Mouse (Mus musculus) CH12.LX (cell line): ENCODE data around the gene Zfhx3. TPM values are rescaled to one million over a fixed set of nuclear protein-coding genes. Genes with fewer than 3 reads are reported as not detected.

Source experiments
- DNase-seq: peaks from one replicate; pipeline ENCODE4 v3.0.0-alpha.2; 2013; ENCODE audit errors: extremely low read depth
- H3K27ac ChIP-seq: 2 replicates; pipeline ENCODE4 v1.5.1; 2012; ENCODE audit warnings: low read depth, mild to moderate bottlenecking, control low read depth, moderate library complexity; ENCODE audit not compliant: insufficient read depth
- H3K27me3 ChIP-seq: replicated peaks from 2 replicates; pipeline ENCODE3; 2012; ENCODE audit warnings: inconsistent platforms
- H3K36me3 ChIP-seq, 2 experiments: replicated peaks in 1 of 2; 2 replicates each; pipeline versions ENCODE3 to v1.6.1; 2012; ENCODE audit warnings: inconsistent platforms in 1 of 2, low read length in 1 of 2, mild to moderate bottlenecking in 1 of 2, mixed read lengths in 1 of 2, moderate library complexity in 1 of 2; ENCODE audit not compliant: control insufficient read depth in 1 of 2, insufficient read depth in 1 of 2
- H3K4me1 ChIP-seq, 2 experiments: 2 replicates each; pipeline ENCODE4 v1.6.1; 2012; ENCODE audit warnings: inconsistent platforms in 1 of 2, moderate library complexity in 1 of 2; ENCODE audit not compliant: insufficient read depth in 2 of 2, control insufficient read depth in 1 of 2
- H3K4me2 ChIP-seq: 2 replicates; pipeline ENCODE4 v1.6.1; 2012; ENCODE audit warnings: low read depth, mild to moderate bottlenecking, control low read depth; ENCODE audit not compliant: poor library complexity, insufficient read depth, severe bottlenecking
- H3K4me3 ChIP-seq, 3 experiments: fragments of 150-350 bp in 1 of 3; sonication (generic) in 1 of 3; replicated peaks in 1 of 3; 2 replicates each; pipeline versions ENCODE3 to v1.5.1; 2011 to 2012; ENCODE audit warnings: low read depth in 2 of 3, low read length in 2 of 3, mild to moderate bottlenecking in 2 of 3, moderate library complexity in 2 of 3, control low read depth in 1 of 3, improper control_type of control experiment in 1 of 3, inconsistent platforms in 1 of 3, mixed read lengths in 1 of 3; ENCODE audit not compliant: poor library complexity in 1 of 3
- H3K79me2 ChIP-seq: replicated peaks from 2 replicates; pipeline ENCODE4 v1.6.1; 2012; ENCODE audit warnings: mild to moderate bottlenecking, moderate library complexity; ENCODE audit not compliant: control insufficient read depth, poor library complexity, insufficient read depth, severe bottlenecking; ENCODE audit errors: extremely low read depth
- H3K9ac ChIP-seq: 2 replicates; pipeline ENCODE4 v1.6.1; 2012; ENCODE audit warnings: low read depth, mild to moderate bottlenecking, control low read depth, moderate library complexity; ENCODE audit not compliant: insufficient read depth
- H3K9me3 ChIP-seq: replicated peaks from 2 replicates; pipeline ENCODE3; 2012; ENCODE audit warnings: low read length, inconsistent platforms, mixed read lengths
- BHLHE40 ChIP-seq: IDR thresholded peaks from 2 replicates; pipeline ENCODE4 v1.6.1; 2011; ENCODE audit warnings: mild to moderate bottlenecking, low read depth, low read length, improper control_type of control experiment
- CHD1 ChIP-seq: IDR thresholded peaks from 2 replicates; pipeline ENCODE4 v1.6.1; 2012; ENCODE audit warnings: low read depth, low read length, improper control_type of control experiment, inconsistent platforms
- JUN ChIP-seq: IDR thresholded peaks from 2 replicates; pipeline ENCODE4 v1.6.1; 2011; ENCODE audit warnings: low read depth, mild to moderate bottlenecking, low read length, improper control_type of control experiment, moderate library complexity; ENCODE audit not compliant: insufficient read depth
- MEF2A ChIP-seq: IDR thresholded peaks from 2 replicates; pipeline ENCODE4 v1.6.1; 2014; ENCODE audit warnings: low read depth, mild to moderate bottlenecking, inconsistent platforms, low read length, improper control_type of control experiment, borderline replicate concordance
- NELFE ChIP-seq: IDR thresholded peaks from 2 replicates; pipeline ENCODE4 v1.6.1; 2011; ENCODE audit warnings: low read depth, low read length, improper control_type of control experiment
- RAD21 ChIP-seq: IDR thresholded peaks from 2 replicates; pipeline ENCODE4 v1.6.1; 2011; ENCODE audit warnings: low read depth, mild to moderate bottlenecking, low read length, improper control_type of control experiment, moderate library complexity
- RCOR1 ChIP-seq: conservative IDR thresholded peaks from 2 replicates; pipeline ENCODE4 v1.6.1; 2012; ENCODE audit warnings: low read depth, mild to moderate bottlenecking, inconsistent platforms, low read length, improper control_type of control experiment
- TBP ChIP-seq: conservative IDR thresholded peaks from 2 replicates; pipeline ENCODE4 v1.6.1; 2011; ENCODE audit warnings: low read depth, low read length, improper control_type of control experiment
- TCF12 ChIP-seq: IDR thresholded peaks from 2 replicates; pipeline ENCODE4 v1.6.1; 2014; ENCODE audit warnings: low read depth, mild to moderate bottlenecking, inconsistent platforms, low read length, improper control_type of control experiment
- USF2 ChIP-seq: conservative IDR thresholded peaks from 2 replicates; pipeline ENCODE4 v1.6.1; 2011; ENCODE audit warnings: low read depth, low read length, improper control_type of control experiment
- ZNF384 ChIP-seq: IDR thresholded peaks from 2 replicates; pipeline ENCODE4 v1.6.1; 2012; ENCODE audit warnings: low read depth, low read length, improper control_type of control experiment, inconsistent platforms
- dilution Hi-C: fragments of 300-500 bp; cut with MboI; formaldehyde crosslinking; loops from 2 replicates; pipeline ENCODE4 v1.14.3; 2020; ENCODE audit warnings: low sequenced_read_pairs; ENCODE audit not compliant: extremely low pct_unique_long_range_greater_than_20kb, extremely low pct_ligation_motif_present
- in situ Hi-C: fragments of 300-500 bp; cut with MboI; formaldehyde crosslinking; loops from 3 replicates; pipeline ENCODE4 v1.14.3; 2019; ENCODE audit warnings: low sequenced_read_pairs, low pct_ligation_motif_present, low pct_unique_long_range_greater_than_20kb, mixed read lengths
- polyA plus RNA-seq: library from polyadenylated mRNA; unstranded; fragments of >175 nt; gene quantifications from 2 replicates; pipeline ENCODE4 v1.2.1, GENCODE M21; 2012; ENCODE audit warnings: low read depth; ENCODE audit not compliant: insufficient read length
- total RNA-seq, 2 experiments: library from RNA; depleted of rRNA; stranded (reverse); fragments of 300-350 nt in 1 of 2; fragments of >200 nt in 1 of 2; gene quantifications; 2 replicates each; pipeline ENCODE4 v1.2.3; 2012 to 2014

Gene Zfhx3
- total and polyA plus RNA-seq, 3 experiments = 0.05 to 0.76 (median 0.68) TPM

- no peak overlapping the region for H3K9ac ChIP-seq
- no peak overlapping the region for H3K4me2 ChIP-seq
- dilution Hi-C loops = no loop called here
- no peak overlapping the region for H3K4me3 ChIP-seq
- no peak for DNase-seq
- no peak overlapping the region for H3K27ac ChIP-seq
- H3K27me3 ChIP-seq = peaks cover 21% of the 10 kb centered on the region
- H3K36me3 ChIP-seq = no peaks in the 10 kb centered on the region
- H3K9me3 ChIP-seq = peaks cover 7% of the 10 kb centered on the region
- peaks cover 9 to 14% of the 10 kb centered on the region in 2 experiments for H3K4me1 ChIP-seq
- no peaks in the 10 kb centered on the region for H3K79me2 ChIP-seq
- in situ Hi-C loops = no loop called here
- TF ChIP-seq RCOR1 (no peak), ZNF384 (no peak), TBP (no peak), NELFE (no peak), JUN (no peak), USF2 (no peak), MEF2A (no peak)
These were observed 752.9 kb downstream of the Zfhx3 start for GRCm38 (mm10) chr8:108695242-108695880.

GRCm38 (mm10) chr8:108695938-108696630, 753.6 kb downstream of the Zfhx3 start:
- in situ Hi-C loops = no loop called here
- TF ChIP-seq RAD21 (no peak), BHLHE40 (peak; percentile 77), CHD1 (no peak), TCF12 (0 out of 2 replicates have a peak, but pooled peaks have one; percentile 8)
- TF ChIP-seq, all 38 proteins: peak for 2
- no peak for DNase-seq
- Histone ChIP-seq H3K4me2 (peak overlapping the region; percentile 22; the same call in 1 of the 2 replicates), H3K9me3 (peaks cover 7% of the 10 kb centered on the region), H3K9ac (no peak overlapping the region), H3K4me1 (peaks cover 9 to 14% of the 10 kb centered on the region in 2 experiments), H3K27me3 (peaks cover 27% of the 10 kb centered on the region), H3K79me2 (no peaks in the 10 kb centered on the region), H3K4me3 (no peak overlapping the region), H3K27ac (no peak overlapping the region), H3K36me3 (no peaks in the 10 kb centered on the region)
- dilution Hi-C loops = no loop called here
